Mouse (Mus musculus): ENCODE data around the gene Nat9.
A peak's percentile ranks its signal among the peaks of the same experiment; 100 is the strongest.

Nat9 gene

DNA sequence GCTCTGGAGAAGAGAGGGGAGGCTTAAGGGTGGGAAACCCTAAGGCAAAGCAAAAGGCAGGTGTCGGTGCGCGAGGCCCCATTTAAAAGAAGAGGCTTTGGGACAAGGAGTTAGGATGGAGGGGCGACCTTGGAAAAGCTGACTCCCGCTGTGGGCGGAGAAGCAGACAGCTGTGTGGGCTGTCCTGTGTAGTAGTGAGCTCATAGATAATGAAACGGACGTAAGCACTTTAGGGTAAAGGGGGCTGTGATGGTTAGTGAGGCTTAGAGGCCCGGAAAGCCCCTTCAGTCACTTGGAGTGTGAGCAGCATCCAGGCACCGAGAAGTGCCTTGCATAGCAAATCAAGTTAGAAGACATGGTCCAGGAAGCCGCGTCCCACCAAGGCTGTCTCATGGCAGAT lies at the start of gene Nat9:
Nat9 (minus strand) TSS at position 167 of the 400 bp plus-strand sequence.
- DNase-seq, result no peak

DNA sequence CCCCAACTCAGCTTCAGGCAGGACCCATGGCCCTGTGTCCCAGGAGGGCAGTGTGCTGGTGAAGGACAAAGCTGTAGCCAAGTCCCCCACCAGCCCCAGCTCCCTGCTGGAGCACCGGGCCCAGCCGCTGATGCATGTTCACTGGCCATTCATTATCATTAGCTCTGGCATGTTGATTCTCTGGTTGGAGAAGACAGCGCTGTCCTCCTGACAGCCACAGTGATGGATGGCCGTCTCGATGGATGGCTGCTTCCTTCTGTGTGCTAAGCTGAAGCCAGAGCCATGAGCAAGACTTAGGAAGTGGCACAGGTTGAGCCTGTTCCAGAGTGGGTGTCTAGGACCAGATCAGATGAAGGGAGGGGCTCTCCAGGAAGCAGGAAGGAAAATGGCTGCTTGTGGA lies 48.9 kb upstream of the Nat9 start:
- DNase-seq, result no peak

DNA sequence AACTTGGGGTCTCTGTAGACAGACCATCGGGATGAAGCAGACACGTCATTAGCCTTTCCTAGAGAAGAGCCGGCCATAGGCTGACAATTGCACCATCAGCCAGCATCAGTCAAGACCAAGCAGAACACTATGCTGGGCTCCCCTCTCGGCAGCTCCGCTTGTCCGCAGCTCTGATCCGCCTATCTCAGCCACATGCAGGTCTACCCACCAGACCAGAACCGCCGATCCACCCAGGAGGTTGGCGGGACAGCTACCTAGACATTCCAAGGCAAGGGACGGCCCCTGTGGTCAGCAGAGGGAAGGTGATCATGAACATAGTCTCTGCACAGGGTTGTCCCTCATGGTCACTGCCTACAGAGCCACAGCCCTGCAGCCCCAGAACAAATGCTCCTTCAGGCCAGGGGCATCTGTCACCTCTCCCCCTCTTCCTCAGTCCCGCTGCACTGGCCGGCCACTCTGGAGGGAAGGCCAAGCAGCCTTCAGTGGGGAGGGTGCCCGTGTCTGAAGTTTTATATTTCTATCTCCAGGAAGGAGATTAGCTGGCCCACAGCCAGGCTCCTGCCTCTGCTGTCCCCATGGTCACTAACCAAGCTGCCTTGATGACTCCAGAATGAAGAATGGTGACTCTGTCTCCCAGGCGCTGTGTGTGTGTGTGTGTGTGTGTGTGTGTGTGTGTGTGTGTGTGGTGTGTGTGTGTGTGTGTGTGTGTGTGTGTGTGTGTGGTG lies 46.8 kb upstream of the Nat9 start:
- DNase-seq, result no peak

DNA sequence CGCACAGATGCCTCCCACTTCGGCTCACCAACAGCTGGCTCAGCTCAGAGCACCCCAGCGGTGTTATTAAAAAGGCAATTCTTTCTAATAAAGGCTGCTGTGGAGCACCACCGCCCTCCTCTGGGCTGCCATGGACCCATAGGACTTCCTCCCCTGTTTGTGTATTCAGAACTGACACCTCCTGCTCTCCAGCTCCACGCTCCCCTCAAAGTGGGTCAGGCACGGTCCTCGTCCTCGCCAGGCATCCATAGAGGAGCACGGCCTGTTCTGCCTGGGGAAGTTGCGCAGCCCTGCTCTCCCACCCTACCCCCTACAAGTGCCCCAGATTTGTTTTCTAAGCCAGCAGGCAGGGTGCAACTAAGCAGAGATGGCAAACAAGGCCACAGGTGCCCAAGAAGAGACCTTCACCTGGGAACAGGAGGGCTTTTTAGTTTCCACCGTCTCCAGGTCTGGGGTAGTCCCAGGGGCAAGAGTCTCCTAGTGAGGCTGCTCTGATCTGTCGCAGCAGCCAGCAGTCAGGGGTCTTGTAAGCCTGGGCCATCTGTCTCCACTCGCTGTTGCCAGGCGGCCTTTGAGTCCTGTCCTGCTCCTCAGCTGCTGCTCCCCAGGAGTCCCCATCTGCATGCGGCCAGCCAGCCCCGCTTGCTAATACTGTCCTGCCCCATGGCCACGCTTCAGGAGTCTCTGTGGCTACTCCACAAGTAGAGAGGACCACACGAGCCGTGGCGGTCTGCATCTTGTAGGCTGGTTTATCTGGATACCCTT lies 46.0 kb upstream of the Nat9 start:
- no peak for DNase-seq

DNA sequence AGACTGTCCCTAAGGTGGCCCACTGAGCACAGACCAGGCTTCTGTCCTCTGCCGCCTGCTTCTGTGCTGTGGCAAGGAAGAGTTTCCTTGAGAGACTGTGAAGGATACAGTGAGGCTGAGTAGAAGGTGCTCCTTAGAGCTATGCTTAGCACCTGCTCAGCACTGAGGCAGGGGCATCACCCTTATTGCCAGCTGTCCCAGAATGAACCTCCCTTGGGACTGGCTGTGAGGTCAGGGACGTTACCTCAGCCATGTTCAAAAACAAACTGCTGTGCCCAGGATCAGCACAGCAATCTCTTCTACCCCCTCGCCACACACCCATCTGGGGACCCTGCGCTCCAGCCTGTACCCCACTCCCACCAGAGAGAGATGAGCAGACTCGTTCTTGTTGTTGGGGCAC lies 45.2 kb upstream of the Nat9 start:
- DNase-seq, result no peak

DNA sequence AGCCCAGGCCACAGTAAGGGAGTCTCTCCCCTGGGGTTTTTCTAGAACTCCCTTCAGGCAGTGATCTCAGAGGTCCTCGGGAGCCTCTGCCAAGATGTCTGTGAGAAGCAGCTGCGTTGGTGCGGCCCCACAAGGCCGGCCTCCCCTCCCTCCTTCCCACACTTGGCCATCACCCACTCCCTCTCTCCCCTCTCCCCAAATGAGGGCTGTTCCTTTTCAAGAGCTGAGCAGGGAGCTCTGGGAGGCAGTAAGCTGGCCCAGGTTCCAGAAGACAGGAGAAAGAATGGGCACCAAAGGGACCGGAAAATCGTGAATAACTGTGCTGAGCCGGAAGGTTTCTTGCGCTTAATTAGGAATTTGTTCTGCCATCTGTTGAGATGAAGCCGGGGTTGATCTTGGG lies 44.3 kb upstream of the Nat9 start:
- DNase-seq, result no peak

DNA sequence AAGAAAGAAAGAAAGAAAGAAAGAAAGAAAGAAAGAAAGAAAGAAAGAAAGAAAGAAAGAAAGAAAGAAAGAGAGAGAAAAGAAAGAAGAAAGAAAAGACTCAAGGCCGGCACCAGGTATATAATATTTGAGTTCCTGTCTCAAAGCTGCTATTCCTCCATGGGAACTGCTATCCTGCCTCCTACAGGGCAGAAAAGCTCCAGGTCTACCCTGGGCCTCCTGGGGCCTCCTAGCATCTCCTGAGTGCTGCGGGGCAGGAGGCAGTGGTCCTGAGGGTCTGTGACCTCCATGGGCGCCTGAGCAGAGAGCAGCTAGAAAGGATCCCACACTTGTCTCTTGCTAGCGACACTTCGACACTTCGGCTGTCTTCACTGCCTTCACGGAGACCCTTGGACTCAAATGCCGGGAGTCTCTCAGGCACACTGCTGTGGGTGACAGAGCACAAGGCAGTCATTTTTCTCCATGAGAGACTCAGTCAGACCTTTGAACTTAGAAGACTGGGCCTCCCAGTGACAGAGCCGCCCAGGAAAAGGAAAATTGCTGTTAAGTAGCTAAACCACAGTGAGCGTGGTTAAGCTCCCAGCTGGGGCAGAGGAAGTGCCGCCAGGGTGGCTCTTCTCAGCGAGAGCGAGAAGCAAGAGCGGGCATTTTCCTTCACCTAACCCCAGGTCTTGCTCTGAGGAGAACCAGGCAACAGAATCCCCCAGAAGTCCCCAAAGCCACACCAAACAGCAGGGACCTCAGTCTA lies 43.7 kb upstream of the Nat9 start:
- DNase-seq, result no peak

DNA sequence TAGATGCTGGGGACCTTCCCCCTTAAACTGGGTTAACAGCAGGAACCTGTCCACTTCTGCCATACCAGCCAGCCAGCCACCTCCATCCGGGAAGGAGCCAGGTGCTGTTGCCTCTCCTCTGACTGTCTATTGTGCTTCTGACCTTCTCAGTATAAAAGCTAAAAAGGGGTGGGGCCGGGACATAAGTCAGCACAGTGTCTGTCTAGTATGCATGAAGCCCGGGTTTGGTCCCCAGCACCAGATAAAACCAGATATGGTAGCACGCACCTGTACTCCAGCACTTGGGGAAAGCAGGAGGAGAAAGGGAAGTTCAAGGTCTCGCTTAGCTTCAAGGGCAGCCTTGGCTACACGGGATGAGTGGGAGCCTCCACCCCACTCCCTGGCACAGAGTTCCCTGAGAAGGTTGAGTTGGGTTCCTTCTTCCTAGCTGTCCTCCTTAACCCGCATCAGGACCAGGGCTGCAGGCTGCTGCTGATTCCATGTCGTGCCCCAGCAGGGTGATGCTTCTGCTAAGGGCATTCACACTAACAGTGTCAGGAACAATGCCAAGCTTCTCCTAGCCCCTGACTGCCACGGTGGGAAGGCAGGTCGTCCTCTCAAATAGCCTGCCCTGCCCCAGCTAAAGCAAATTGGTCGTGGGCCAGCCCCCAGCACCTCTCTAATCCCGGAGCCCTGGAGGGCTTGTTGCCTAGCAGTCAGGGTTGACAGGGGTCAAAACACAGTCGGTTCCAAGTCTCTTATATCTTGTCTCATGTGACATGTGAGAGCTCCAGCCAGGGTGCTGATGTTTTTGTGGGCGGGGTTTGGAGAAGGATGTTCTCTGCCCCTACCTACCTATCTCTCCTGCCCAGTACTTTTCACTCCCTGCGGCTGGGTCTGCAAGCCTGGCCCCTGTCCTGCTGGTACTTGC lies 41.6 kb upstream of the Nat9 start:
- DNase-seq, result no peak

DNA sequence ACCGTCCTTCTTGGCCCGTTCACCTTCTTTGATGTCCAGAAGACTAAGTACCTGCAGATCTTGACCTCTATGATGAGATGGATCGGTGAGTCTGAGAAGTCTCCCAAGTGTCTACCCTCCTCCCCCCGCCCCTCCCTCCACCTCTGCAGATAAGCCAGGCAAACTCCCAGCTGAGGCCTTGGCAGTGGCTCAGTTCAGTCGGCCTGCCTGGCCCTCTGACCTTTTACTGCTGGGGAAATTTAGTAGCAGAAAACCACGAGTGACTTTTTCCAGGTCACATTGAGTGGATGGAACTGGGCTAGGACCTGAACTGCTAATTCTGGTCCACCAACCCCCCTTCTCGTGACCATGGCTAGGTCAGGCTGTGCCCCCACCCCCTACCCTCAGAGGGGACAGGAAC lies 40.8 kb upstream of the Nat9 start:
- no peak for DNase-seq

DNA sequence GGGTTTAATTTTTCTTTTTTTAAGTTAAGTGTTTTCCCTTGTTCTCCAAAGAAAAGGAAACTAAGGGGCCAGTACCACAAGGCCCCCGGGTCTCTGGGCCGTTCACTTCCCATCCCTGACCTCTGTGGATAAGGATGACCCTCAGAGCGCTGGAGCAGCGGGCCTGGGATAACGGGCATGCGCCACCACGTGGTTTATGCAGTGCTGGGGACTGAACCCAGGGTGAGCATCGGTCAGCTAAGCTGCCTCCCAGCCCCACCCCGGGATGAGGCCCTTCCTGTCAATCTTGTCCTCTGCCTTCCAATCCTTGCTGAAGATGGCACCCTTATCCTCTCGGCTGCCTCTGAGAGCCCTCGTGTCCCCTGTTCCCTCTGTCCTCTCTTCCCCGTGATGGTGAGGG lies 40.0 kb upstream of the Nat9 start:
- DNase-seq, result no peak

DNA sequence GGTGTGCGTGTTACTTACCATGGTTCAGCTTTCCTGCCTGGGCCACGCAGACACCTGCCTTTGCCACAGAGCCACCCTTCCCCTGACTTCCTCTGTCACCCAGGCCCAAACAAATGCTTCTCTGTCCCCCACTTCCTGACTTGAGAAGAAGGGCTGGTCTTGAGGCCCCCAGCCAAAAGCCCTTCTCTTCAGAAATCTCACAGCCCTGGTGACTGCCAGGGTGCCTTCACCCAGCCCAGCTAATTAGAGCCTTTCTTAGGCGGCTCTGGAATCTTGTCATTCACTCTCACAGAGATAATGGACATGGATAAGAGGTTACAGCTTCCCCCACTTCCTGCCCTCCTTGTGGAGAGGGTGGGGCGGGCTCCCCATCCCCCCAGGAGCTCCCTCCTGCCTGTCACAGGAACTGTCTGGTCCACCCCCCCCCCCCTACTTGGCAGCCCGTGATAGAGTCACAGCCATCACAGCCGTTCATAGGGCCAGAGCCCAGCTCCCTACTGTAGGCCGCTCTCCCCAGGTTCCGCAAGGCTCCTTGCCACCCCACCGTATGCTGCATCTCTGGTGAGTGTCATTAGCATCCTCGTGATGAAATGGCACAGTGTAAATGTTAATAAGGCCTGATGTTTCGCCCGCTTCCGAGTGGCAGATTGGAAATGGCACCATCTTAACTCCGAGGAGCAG lies 39.3 kb upstream of the Nat9 start:
- no peak for DNase-seq

DNA sequence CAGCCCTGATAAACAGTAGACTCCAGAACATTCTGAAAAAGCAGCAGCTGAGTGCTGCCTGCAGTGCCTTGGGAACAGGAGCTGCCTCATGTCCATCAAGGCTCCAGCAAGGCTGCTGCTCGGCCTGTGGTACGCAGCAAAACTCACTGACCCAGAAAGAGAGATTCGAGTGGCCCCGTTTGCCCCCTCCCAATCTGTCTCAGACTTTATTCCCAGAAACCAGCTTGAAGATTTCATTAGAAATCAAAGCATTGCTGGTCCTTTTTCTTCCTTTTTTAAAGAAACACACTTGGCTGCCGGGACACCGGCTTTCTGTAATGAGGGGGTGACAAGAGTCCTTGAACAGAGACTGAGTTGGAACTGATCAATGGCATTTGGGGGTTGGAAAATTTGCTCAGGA lies 37.6 kb upstream of the Nat9 start:
- no peak for DNase-seq

DNA sequence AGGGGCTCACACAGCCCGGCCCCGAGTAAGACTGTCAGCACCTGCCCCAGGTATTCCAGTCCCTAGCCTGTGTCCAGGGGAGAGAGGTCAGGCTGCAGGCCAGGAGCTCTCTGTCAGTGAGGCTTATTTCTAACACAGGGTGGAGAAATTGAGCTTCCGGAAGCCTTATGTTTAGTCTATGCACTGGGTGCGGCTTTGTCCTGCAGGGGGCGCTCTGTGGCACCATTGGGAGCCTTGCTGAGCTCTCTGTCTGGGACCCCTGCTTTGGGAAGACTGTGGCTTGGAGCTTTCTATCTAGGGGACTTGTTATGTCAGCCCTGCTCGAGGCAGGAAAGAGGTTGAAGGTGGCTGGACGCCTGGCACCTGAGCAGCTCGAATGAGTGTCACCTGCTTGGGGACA lies 37.2 kb upstream of the Nat9 start:
- DNase-seq, result peak; percentile 81

DNA sequence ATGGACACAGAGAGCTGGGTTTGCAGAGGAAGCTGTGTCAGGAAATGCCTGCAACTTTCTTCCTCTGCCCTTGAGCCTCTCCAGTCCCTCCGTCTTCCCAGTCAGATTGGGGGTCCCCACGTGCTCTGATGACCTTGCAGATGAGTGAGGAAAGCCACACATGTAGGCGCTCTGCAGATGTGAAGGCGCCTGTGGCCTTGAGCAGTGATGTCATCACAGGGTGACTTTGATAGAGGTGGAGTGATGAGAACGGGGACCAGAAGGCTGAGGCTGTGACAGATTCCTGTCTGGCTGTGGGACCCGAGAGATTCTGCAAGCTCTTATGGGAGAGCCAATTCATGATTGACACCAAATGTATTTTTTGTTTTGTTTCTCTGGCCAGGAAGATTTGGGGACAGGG lies 36.2 kb upstream of the Nat9 start:
- DNase-seq, result no peak

DNA sequence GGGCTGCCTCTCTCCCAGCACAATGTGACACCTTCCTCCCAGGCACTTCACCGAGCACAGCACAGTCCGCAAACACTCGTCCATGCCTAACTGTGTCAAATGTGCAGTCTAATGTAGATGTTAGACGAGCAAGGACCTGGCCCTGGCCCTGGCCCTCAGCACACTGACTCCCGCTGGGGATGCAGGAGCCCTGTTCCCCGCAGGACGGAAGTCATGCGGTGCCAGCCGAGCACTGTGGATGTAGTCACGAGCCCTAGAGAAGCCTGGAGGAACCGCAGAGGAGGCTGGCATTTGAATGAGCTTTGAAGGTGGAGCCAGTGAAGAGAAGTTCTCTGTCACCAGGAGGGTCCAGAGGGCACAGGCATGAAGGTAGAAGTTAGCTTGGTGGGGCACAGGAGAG lies 35.8 kb upstream of the Nat9 start:
- no peak for DNase-seq

DNA sequence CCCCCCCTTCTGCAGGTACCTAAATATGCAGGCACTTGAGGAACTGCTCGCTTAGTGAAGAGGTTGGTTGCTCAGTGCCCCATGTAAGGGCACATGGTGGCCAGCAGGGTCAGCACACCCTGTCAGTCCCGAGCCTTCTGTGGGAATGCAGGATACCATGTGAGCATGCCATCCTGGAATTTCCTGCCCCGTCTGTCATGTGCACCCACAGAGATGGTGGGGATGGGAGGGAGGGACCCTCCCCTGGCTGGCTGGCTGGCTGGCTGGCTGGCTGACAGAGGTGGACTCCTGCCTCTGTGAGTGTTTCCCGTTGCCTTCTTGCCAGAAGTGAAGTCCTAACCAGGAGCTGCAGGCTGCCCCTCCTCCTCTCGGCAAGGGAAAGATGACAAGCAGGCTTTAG lies 34.9 kb upstream of the Nat9 start:
- no peak for DNase-seq

DNA sequence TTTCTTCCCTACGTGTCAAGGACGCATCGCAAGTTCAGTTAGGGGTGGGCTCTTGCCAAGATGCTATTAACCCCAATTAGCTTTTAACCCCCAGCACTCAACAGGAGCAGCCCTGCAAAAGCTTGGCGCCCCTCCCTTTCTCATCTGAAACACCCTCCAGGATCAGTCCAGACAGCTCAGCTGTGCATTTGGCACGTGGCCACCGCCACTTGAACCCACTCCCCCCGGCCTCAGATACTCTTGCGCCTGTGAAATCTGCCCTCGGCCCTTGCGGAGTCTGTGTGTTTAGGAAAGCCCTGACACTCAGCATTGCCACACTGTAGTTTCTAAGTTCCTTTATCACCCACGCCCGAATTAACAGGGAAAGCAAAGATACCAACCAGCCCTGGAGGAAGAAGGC lies 34.4 kb upstream of the Nat9 start:
- DNase-seq, result no peak

DNA sequence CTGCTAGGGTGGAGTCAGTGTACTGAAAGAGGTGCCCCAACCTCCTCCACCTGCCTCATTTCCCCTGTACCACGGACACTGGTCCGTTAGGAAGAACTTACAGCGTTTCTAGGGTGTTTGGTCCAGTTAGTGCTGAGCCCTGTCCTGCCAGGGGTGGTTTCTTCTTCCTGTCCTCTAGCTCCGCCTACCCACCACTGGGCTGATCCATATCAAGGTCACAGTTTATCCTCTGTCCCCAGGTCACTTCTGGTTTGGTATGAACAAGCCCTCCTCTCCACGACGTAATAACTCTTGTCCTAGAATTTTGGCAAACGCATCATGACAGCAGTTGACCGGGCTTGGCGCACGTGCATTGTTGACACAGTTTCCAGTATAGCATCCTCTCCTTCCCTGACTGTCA lies 32.0 kb upstream of the Nat9 start:
- DNase-seq, result no peak

DNA sequence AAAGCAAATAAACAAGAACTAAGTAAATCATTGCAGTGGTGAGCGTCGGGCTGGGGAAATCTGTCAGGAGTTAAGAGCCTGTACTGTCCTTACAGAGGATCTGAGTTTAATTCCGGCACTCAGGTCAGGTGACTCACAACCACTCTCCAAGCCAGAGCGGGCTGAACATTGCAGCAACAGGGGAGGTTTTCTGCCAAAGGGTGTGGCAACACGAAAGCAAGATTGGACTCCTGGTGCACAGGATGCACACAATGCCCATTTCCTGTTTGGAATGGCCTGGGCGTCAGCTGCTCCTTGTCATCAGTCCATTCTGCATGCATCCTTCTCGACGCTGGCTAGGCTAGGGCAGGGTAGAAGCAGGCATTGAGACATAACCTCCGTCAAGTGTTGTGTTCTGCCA lies 31.6 kb upstream of the Nat9 start:
- DNase-seq, result no peak

DNA sequence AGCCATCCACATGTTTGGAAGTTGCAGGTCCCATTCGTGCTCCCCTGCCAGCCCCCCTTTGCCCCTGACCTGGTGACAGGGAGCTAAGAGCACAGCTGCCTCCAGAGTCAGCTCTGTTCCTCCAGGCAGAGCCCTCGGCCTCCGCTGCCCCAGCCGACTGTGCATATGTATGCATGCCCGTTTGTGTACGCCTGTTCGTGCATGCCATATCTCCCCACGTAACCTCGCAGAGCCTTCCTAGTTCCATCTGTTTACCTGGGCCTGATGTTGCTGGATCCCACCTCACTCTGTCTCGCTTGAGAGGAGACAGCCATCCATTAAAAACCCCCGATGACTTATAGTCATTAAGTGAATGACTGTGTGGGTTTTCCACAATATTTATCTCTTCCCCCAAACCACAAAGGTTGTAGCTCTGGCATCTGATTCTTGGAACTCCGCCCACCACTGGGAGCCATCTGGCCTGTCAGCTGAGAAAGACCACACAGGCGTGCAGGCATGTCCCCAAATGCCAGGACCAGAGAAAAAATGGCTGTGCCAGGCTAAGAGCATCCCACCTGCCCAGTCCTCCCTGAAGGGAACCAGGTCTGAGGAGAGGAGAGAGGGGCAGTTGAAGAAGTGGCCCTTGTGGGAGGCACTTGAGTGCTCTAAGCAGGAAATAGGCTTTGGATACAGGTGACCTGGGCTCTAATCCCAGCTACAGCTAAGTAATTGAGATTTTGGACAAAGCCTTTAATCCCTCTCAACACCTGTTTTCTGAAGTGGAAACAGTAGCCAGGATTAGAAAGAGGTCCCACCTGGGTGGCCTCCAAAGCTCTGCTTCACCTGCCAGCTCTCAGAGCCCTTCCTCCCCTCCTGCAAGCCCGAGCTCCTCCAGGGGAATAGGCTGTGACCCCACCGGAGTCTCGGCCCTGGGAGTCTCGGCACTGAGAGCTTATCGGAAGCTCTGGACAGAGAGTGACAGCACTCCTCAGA lies 30.1 kb upstream of the Nat9 start:
- peak; percentile 97 for DNase-seq

DNA sequence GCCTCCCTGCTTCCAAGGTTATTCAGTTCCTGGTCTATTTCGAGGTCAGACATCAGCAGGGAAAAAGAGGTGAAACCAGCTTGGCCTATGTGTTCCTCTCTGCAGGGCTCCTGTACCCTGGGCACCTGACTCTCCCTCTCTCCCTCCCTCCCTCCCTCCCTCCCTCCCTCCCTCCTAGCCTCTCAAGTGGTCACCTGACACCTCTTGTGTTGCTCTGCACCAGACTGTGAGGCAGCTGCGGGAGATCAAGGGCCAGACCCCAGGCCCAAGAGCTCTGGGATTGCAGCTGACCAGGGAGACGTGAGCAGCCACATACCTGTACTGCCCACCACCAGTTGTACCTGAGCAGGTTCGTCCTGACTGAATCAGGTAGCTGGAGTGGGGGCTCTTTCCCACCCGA lies 27.5 kb upstream of the Nat9 start:
- no peak for DNase-seq
